Mouse (Mus musculus): ENCODE measurements at regions not wholly inside any gene's neighbourhood (a gene's known extent, or its start where the extent isn't known, plus 50 kb on each side); places are given as distances from the start of the nearest gene placed in this dataset.

- no peak for ATAC-seq (replicated peaks; ENCODE audit: insufficient number of reproducible peaks, insufficient read depth, low FRiP score, low read depth)
- no peaks in the 10 kb centered on the region for H3K27me3 ChIP-seq
- no peak overlapping the region for H3K4me3 ChIP-seq
- 68% methylated on average over 2 of the region's 2 CpGs for WGBS
- H3K9ac ChIP-seq = no peak overlapping the region
- no peak overlapping the region for H3K4me2 ChIP-seq
- H3K9me3 ChIP-seq (replicated peaks) = no peaks in the 10 kb centered on the region
- no peak overlapping the region for H3K27ac ChIP-seq
- H3K36me3 ChIP-seq = no peaks in the 10 kb centered on the region
- H3K4me1 ChIP-seq (replicated peaks) = no peaks in the 10 kb centered on the region
These were observed 119.5 kb upstream of the Ntf3 start for GRCm38 (mm10) chr6:126286201-126286600.

GRCm38 (mm10) chr6:126284409-126284808, 117.7 kb upstream of the Ntf3 start:
- Histone ChIP-seq H3K27me3 (no peaks in the 10 kb centered on the region), H3K27ac (no peak overlapping the region), H3K4me2 (no peak overlapping the region), H3K9me3 (replicated peaks) (no peaks in the 10 kb centered on the region), H3K4me3 (no peak overlapping the region), H3K4me1 (replicated peaks) (no peaks in the 10 kb centered on the region), H3K36me3 (no peaks in the 10 kb centered on the region), H3K9ac (no peak overlapping the region)
- 81% methylated on average over 7 of the region's 7 CpGs for WGBS
- no peak for ATAC-seq (replicated peaks; ENCODE audit: insufficient number of reproducible peaks, insufficient read depth, low FRiP score, low read depth)

DNA sequence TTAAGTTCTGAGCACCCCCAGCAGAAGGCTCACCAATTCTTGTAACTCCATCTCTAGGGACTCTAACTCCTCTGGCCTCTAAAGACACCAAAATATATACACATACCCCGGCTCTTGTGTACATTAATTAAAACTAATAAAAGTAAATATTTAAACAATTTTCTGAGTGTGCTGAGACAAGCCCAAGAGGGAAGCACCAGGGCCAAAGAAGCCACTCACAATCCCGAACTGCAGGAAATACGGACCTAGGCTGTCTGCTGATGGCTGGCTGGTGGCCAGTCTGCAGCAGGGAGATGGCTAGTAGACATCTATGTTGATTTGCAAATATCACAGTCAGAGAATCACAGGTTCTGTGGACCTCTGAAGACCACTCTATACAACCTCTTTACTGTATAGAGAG, 113.6 kb upstream of the Ntf3 start:
- Histone ChIP-seq H3K4me2 (no peak overlapping the region), H3K9me3 (replicated peaks) (no peaks in the 10 kb centered on the region), H3K36me3 (no peaks in the 10 kb centered on the region), H3K9ac (no peak overlapping the region), H3K27ac (no peak overlapping the region), H3K4me1 (replicated peaks) (no peaks in the 10 kb centered on the region), H3K4me3 (no peak overlapping the region), H3K27me3 (no peaks in the 10 kb centered on the region)
- 64% methylated on average over 3 of the region's 3 CpGs for WGBS
- ATAC-seq (replicated peaks; ENCODE audit: insufficient number of reproducible peaks, insufficient read depth, low FRiP score, low read depth) = no peak

GRCm38 (mm10) chr6:126245986-126246385, 79.3 kb upstream of the Ntf3 start:
- H3K36me3 ChIP-seq = no peaks in the 10 kb centered on the region
- no peaks in the 10 kb centered on the region for H3K27me3 ChIP-seq
- H3K4me3 ChIP-seq = no peak overlapping the region
- 0 out of 2 replicates have a peak, but pooled peaks cover 2% of the 10 kb centered on the region for H3K4me1 ChIP-seq (replicated peaks)
- H3K27ac ChIP-seq = no peak overlapping the region
- no peak for ATAC-seq (replicated peaks; ENCODE audit: insufficient number of reproducible peaks, insufficient read depth, low FRiP score, low read depth)
- no peak overlapping the region for H3K9ac ChIP-seq
- no peak overlapping the region for H3K4me2 ChIP-seq
- WGBS = 66% methylated on average over 5 of the region's 5 CpGs
- H3K9me3 ChIP-seq (replicated peaks) = no peaks in the 10 kb centered on the region

DNA sequence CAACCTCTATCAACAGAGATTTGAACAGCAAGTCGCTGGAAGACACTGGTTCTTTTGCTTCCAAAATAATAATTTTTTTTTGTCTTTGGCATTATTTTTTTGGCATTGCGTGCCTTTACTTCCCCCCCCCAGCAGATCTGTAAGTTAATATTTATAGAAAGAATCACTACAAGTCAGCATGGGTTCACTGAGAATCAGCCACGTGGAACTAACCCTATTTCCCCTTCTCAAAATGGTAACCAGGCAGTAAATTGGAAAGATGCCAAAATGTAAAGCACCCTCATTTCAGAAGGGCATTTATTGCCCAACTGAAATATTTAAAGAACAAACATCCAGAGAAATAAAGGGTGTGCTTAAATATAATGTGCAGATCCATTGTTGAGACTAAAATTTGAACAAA, 78.7 kb upstream of the Ntf3 start:
- H3K9me3 ChIP-seq (replicated peaks) = no peaks in the 10 kb centered on the region
- ATAC-seq (replicated peaks; ENCODE audit: insufficient number of reproducible peaks, insufficient read depth, low FRiP score, low read depth) = no peak
- H3K27me3 ChIP-seq = no peaks in the 10 kb centered on the region
- H3K4me3 ChIP-seq = no peak overlapping the region
- WGBS = 72% methylated on average over 3 of the region's 3 CpGs
- H3K36me3 ChIP-seq = no peaks in the 10 kb centered on the region
- H3K27ac ChIP-seq = no peak overlapping the region
- H3K9ac ChIP-seq = no peak overlapping the region
- H3K4me1 ChIP-seq (replicated peaks) = peaks cover 7% of the 10 kb centered on the region
- H3K4me2 ChIP-seq = no peak overlapping the region

DNA sequence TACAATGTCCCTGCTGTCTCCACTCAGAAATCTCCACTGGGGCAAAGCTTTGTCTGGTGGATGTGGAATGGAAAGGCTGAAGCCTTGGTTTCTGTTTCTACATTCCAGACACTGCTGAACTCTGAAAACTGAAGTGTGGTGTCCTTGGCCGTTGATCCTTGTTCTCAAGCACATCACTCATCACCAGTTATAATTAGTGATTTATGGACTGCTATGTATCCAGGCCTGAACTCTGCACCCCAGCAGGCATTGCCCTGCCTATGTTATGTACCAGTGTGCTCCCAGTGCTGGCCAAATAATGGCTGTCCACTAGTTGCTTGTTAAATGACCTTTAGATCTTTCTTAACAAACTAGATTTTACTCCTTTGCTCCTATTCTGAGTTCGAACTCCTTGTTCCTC, 75.6 kb upstream of the Ntf3 start:
- no peaks in the 10 kb centered on the region for H3K9me3 ChIP-seq (replicated peaks)
- peak; percentile 73; the same call in 1 of the 2 replicates for ATAC-seq (replicated peaks; ENCODE audit: insufficient number of reproducible peaks, insufficient read depth, low FRiP score, low read depth)
- H3K4me2 ChIP-seq = no peak overlapping the region
- no peak overlapping the region for H3K9ac ChIP-seq
- H3K4me3 ChIP-seq = no peak overlapping the region
- no peaks in the 10 kb centered on the region for H3K36me3 ChIP-seq
- peak overlapping the region; percentile 16; the same call in 1 of the 2 replicates for H3K27ac ChIP-seq
- H3K27me3 ChIP-seq = no peaks in the 10 kb centered on the region
- peaks cover 11% of the 10 kb centered on the region for H3K4me1 ChIP-seq (replicated peaks)
- WGBS = 57% methylated on average over 2 of the region's 2 CpGs

DNA sequence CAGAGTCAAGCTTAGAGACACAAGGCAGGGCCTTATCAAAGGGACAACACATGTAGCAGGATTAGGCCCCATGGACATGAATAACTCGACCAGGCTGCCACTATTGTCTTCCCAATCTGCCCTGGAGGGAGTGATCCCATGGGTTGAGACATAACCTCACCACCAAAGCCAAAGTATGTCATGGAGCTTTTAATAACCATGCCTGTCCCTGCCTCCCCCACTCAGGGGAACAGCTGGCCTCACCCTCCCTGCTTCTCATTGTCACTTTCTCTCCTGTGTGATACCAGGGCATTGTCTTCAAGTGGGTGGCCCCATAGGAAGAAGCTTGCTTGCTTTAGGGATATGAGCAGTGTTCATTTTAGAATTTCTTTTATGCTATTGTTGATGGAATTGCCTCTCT, 73.5 kb upstream of the Ntf3 start:
- H3K4me2 ChIP-seq = no peak overlapping the region
- 23% methylated on average over 1 of the region's 1 CpGs for WGBS
- H3K4me3 ChIP-seq = no peak overlapping the region
- H3K4me1 ChIP-seq (replicated peaks) = peaks cover 11% of the 10 kb centered on the region
- H3K9ac ChIP-seq = no peak overlapping the region
- H3K27ac ChIP-seq = no peak overlapping the region
- no peak for ATAC-seq (replicated peaks; ENCODE audit: insufficient number of reproducible peaks, insufficient read depth, low FRiP score, low read depth)
- H3K9me3 ChIP-seq (replicated peaks) = no peaks in the 10 kb centered on the region
- H3K36me3 ChIP-seq = no peaks in the 10 kb centered on the region
- no peaks in the 10 kb centered on the region for H3K27me3 ChIP-seq

All from heart, embryonic 15.5 days (tissue).